Comparison of ENCODE assay signal across 8 mouse cellular contexts in genomic region chr10:43722711-43723614, GRCm38 (mm10).
DNase-seq lines count a peak whose midpoint lies in the region; ATAC-seq and TF ChIP-seq lines count a peak whose summit lies in the region.

No protein-coding gene starts in this region.

- ATAC-seq in embryonic facial prominence, embryonic 15.5 days (ENCODE audit: insufficient number of reproducible peaks, low FRiP score, low TSS enrichment, low read depth) = peak; percentile 76
- no peak for ATAC-seq in liver, embryonic 16.5 days (ENCODE audit: low read depth)
- ATAC-seq in neural tube, embryonic 12.5 days (ENCODE audit: low FRiP score, low read depth) = peak; percentile 83

- TF ChIP-seq CTCF in left cerebral cortex, adult 2 months (IDR thresholded peaks at IDR 0.05) = no peak

- no peak overlapping the region for H3K27ac ChIP-seq in left cerebral cortex, adult 2 months
- peak overlapping the region; percentile 63 for H3K27ac ChIP-seq in embryonic facial prominence, embryonic 15.5 days (replicated peaks)
- H3K27ac ChIP-seq in liver, embryonic 16.5 days (ENCODE audit: low read length) = no peak overlapping the region
- no peak overlapping the region for H3K27ac ChIP-seq in neural tube, embryonic 12.5 days

- no peaks in the 10 kb centered on the region for H3K9me3 ChIP-seq in embryonic facial prominence, embryonic 15.5 days (replicated peaks)
- no peaks in the 10 kb centered on the region for H3K9me3 ChIP-seq in liver, embryonic 16.5 days (replicated peaks; ENCODE audit: control insufficient read depth, low read length)
- H3K9me3 ChIP-seq in neural tube, embryonic 12.5 days = no peaks in the 10 kb centered on the region

- peaks cover 27% of the 10 kb centered on the region; the same call in 1 of the 2 replicates for H3K27me3 ChIP-seq in embryonic facial prominence, embryonic 15.5 days
- H3K27me3 ChIP-seq in liver, embryonic 16.5 days (ENCODE audit: control insufficient read depth, insufficient read depth, low read depth, low read length) = peaks cover 21% of the 10 kb centered on the region
- H3K27me3 ChIP-seq in neural tube, embryonic 12.5 days (replicated peaks) = no peaks in the 10 kb centered on the region

- H3K4me2 ChIP-seq in embryonic facial prominence, embryonic 15.5 days (replicated peaks) = peak overlapping the region; percentile 69
- H3K4me2 ChIP-seq in liver, embryonic 16.5 days (ENCODE audit: low read depth, low read length) = peak overlapping the region; percentile 70
- peak overlapping the region; percentile 73 for H3K4me2 ChIP-seq in neural tube, embryonic 12.5 days (replicated peaks)

- no peaks in the 10 kb centered on the region for H3K36me3 ChIP-seq in embryonic facial prominence, embryonic 15.5 days
- H3K36me3 ChIP-seq in liver, embryonic 16.5 days (ENCODE audit: control insufficient read depth, insufficient read depth) = no peaks in the 10 kb centered on the region
- no peaks in the 10 kb centered on the region for H3K36me3 ChIP-seq in neural tube, embryonic 12.5 days

- 2% methylated on average over 23 of the region's 23 CpGs for WGBS in embryonic facial prominence, embryonic 15.5 days
- 12% methylated on average over 23 of the region's 23 CpGs for WGBS in liver, embryonic 16.5 days (ENCODE audit: insufficient replicate concordance)
- 3% methylated on average over 23 of the region's 23 CpGs for whole genome bisulfite sequencing in neural tube, embryonic 12.5 days

- H3K4me1 ChIP-seq in embryonic facial prominence, embryonic 15.5 days = peaks cover 17% of the 10 kb centered on the region
- H3K4me1 ChIP-seq in liver, embryonic 16.5 days (ENCODE audit: control insufficient read depth, low read depth, low read length) = peaks cover 12% of the 10 kb centered on the region
- peaks cover 20% of the 10 kb centered on the region for H3K4me1 ChIP-seq in neural tube, embryonic 12.5 days

- H3K4me3 ChIP-seq in left cerebral cortex, adult 2 months = peak overlapping the region; percentile 35
- H3K4me3 ChIP-seq in embryonic facial prominence, embryonic 15.5 days (replicated peaks) = peak overlapping the region; percentile 37
- peak overlapping the region; percentile 45 for H3K4me3 ChIP-seq in liver, embryonic 16.5 days (ENCODE audit: low read depth, low read length)
- peak overlapping the region; percentile 27 for H3K4me3 ChIP-seq in neural tube, embryonic 12.5 days

- intact Hi-C loops in left cerebral cortex, adult 2 months (cut with DNase I) = no loop called here
- intact Hi-C loops in left cerebral cortex, postnatal 36 days (cut with DNase I) = loop anchor here (10.0 kb wide), 1 partner anchor 148 kb away; the partner anchor contains the start of gene Cd24a

- no peak overlapping the region for H3K9ac ChIP-seq in embryonic facial prominence, embryonic 15.5 days
- H3K9ac ChIP-seq in liver, embryonic 16.5 days (ENCODE audit: low read depth, low read length) = peak overlapping the region; percentile 55
- H3K9ac ChIP-seq in neural tube, embryonic 12.5 days = peak overlapping the region; percentile 49; the same call in 1 of the 2 replicates

- DNase-seq in left cerebral cortex, adult 2 months (ENCODE audit: extremely low spot score in 1 of 2, low spot score in 2 of 2) = peak in 1 of 2 experiments; percentile 19
- no peak for DNase-seq in left cerebral cortex, postnatal 36 days (ENCODE audit: low spot score in 2 of 2)
- DNase-seq in hindlimb bud, embryonic 11.5 days (ENCODE audit: extremely low spot score, low read depth, low spot score) = peak; percentile 89
- no peak for DNase-seq in left cerebral cortex, adult 8-10 months (ENCODE audit: low spot score in 2 of 2)
- DNase-seq in cerebellum, adult 8-10 months = no peak
